Mouse (Mus musculus): ENCODE data around the gene Slc25a33.
A peak's percentile ranks its signal among the peaks of the same experiment; 100 is the strongest.
"Not testable (repeated sequence)": the region's sequence is repeated elsewhere in the genome, so short reads cannot be mapped to it uniquely, and the experiment has no call there.

The Slc25a33 gene

GRCm38 (mm10) chr4:149794010-149794338 is 19.9 kb upstream of the Slc25a33 start:
- DNase-seq, result no peak

GRCm38 (mm10) chr4:149793156-149794009 is 19.3 kb upstream of the Slc25a33 start:
- peak; percentile 68 for DNase-seq

- peak; percentile 69 for DNase-seq
Observed at GRCm38 (mm10) chr4:149792159-149792800, 18.2 kb upstream of the Slc25a33 start.

GRCm38 (mm10) chr4:149791470-149791869 is 17.4 kb upstream of the Slc25a33 start:
- peak; percentile 60 for DNase-seq

- DNase-seq, result no peak
Observed at GRCm38 (mm10) chr4:149790969-149791368, 16.9 kb upstream of the Slc25a33 start.

DNA sequence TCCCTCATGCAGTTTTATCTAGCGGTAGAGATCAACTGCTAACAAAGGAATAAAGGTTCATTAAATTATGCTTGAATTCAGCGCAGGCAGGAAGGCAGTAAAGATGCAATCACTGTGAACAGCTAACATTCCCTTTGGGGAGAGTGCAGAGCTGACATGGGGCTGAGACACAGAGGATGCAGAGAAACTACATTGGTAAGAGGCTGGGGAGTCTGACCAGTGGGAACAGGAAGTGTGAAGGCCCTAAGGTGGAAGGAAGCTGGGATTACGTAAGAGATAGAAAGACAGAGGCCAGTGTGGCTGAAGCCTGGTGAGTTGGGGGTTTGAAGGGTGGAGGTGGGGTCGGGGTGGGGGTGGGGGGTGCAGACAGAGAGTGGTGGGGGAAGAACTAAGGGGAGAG is 16.5 kb upstream of the Slc25a33 start:
- DNase-seq, result no peak

- no peak for DNase-seq
Observed at GRCm38 (mm10) chr4:149789421-149790194, 15.5 kb upstream of the Slc25a33 start.

GRCm38 (mm10) chr4:149784901-149785300 is 10.8 kb upstream of the Slc25a33 start:
- no peak for DNase-seq

DNA sequence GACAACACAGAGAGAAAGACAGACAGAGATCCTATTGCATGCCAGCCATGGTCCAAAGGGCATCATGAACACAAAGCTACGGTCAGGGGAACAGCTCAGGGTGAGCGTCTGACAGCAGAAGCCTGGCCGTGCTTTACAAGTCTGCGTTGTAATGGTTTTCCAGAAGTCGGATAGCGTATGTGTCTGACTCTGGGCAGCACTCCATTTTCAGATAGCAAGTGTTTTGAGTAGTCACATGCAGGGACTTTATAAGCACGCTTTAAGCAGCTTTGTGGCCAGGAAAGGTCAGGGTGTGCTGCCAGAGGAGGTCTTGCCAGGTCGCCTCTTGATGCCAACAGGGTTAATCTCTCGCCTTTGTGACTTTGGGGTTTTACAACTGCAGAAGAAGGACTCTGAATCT is 10.3 kb upstream of the Slc25a33 start:
- DNase-seq, result no peak

DNA sequence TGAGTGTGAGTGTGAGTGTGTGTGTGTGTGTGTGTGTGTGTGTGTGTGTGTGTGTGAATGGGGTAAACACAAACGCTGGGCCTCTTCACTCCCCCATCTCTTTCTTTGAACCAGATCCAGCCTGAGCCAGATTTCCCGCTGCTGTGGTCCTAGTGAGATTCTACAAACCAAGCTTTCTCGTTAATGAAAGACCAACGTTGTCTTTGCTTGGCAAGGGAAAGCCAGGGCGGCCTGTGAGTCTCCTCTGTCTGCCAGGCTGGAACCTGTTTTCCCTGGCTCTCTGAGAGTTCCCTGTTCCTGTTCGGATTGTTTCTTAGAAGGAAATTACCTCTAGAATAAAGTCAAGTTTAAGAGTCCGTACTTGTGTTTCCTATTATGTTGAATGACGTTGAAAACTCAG is 8.9 kb upstream of the Slc25a33 start:
- no peak for DNase-seq

DNA sequence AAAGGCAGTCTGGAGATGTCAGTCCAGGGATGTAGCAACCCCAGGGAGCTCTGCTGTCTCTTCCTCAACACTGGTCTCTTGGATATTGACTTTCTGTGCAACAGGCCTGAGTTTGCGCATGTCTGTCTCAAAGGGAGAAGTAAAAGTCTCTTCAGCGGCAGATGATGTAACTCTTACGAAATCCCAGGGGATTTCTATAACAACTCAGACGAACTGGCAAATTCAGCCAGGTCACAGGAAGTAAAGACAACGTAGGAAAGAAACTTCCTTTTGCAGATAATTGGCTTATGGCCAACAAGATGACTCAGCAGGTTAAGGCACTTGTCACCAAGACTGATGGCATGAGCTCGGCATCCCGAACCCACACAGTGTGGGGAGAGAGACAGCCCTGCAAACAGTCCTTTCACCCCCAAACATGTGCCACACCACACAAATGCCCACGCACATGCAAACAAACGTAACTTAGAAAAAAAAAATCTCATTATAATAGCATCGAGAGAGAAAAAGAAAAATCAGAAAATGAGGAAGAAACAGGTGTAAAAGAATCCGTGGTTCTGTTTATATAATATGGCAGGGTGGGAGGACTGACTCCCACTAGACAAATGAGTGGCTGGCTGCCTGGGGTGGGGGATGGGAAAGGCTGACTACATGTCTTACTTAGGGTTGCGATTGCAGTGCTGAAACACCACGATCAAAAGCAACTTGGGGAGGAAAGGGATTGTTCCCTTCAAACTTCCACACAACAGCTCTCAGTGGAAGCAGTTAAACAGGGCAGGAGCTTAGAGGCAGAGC is 6.7 kb upstream of the Slc25a33 start:
- no peak for DNase-seq

- no peak for DNase-seq
Observed at GRCm38 (mm10) chr4:149779966-149780365, 5.9 kb upstream of the Slc25a33 start.

GRCm38 (mm10) chr4:149777126-149777525 is 3.0 kb upstream of the Slc25a33 start:
- no peak for DNase-seq

DNA sequence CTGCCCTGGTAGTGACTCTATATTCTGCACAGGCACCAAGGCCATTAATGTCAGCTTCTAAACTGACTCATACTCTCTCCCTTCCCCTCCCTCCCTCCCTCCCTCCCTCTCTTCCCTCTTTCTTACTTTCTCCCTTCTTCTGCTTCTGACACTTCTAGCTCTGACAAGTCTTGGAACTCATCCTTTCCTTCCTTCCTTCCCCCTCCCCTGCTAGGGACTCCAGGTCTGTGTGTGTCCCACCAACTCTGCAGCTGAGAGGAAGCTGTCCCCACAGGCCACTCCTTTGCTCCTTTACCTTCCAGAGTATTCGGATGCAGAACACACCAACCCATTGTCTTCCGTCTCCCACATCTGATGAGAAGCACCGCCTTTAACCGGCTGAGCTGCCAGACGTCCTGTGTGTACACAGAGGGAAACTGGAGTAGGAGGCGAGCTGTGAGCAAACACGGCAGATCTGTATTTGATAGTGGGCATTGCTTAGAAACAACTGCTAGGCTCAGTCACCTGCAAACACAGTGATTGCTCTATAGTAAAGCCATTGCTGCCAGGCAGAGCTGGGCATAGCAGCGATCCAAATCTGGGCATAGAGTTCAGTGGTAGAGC is 1.8 kb upstream of the Slc25a33 start:
- DNase-seq, result no peak

DNA sequence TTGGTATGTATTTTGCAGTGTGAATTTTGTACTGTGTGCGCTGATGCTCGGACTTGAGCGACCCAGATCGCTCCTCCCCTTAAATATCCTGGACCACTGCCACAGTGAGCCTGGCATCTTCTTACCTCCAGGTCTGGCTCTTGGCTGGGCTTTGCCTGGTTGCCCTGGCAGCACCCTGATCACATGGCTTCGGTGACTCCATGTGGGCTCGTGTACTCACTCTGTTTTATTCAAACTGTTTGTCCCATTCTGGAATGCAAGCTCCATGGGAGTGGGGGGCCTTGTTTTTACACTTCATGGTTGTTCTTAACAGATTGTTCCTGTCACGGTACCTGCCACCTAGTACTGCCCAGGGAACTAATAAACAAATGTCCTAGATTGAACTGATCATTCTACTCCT is 1.3 kb upstream of the Slc25a33 start:
- DNase-seq, result no peak

GRCm38 (mm10) chr4:149773408-149774093 is 526 bp downstream of the Slc25a33 start:
- DNase-seq, result no peak

DNA sequence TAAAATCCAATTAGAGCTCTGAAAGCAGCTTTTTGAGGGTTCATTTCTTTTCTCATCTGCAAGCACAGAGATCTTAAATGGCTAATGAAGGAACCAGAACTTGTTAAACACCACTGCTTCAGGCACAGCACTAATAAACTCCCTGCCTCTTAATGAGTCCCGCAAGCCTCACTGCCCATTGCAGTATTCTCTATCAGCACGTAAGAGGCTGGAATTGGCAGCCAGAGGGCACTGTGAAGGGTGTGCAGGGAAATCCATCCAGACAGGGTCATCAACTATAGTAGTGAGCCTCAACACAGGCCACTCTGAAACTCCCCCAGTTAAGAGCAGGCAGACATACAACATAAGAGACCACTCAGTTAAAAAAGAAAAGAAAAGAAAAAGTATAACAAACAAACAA is 1.7 kb downstream of the Slc25a33 start:
- no peak for DNase-seq

DNA sequence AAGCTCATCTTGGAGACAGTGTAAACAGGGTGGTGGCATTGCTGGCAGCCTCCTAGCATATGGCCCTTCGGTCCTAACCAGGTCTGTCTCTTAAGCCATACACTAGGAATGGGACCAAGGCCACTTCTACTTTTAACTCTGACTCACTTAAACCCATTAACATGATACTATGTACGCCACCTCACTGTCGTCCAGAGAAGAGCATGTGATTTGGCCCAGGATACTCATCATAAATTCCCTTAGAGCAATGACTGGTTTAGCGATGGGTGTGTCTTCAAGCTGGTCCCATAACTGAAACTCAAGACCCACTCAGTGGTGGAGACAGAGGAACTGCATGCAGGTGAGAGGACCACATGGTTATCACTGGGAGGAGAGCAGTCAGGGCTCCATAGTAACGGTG is 8.9 kb downstream of the Slc25a33 start:
- no peak for DNase-seq

- no peak for DNase-seq
Observed at GRCm38 (mm10) chr4:149763335-149763734, 10.7 kb downstream of the Slc25a33 start.

DNA sequence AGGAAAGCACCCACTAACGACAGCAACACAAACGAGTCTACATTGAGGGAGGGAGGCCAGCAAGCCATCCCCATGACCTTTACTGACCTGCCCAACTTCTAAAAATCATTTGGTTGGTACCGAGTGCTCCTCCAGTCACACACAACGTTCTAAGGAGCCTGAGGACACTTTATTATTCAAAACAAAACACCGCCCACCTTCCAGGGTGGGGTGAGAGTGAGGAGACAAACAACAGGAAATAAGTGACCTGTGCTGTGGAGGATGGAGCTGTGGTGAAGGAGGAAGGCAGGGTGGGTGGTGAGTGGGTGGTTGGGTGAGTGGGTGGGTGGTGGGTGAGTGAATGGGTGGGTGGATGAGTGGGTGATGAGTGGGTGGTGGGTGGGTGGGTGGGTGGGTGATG is 14.6 kb downstream of the Slc25a33 start:
- DNase-seq, result no peak

DNA sequence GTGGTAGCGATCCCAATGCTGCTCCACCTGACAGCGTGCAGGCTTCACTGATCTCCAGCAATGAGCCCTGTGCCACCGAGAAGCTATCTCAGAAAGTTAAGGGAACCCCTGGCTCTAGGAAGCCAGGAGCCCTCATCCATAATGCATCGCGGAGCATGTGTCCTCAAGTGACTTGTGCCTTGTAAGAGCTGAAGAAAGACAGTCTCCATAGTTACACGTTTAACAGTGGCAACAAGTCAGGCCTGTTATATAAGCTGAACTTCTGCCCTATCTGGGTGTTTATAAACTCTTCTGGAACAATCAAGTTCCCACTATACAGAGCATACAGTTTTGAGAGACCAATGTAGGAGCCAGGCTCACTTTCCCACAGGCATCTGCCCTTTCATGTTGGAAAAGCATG is 15.7 kb downstream of the Slc25a33 start:
- DNase-seq, result no peak

DNA sequence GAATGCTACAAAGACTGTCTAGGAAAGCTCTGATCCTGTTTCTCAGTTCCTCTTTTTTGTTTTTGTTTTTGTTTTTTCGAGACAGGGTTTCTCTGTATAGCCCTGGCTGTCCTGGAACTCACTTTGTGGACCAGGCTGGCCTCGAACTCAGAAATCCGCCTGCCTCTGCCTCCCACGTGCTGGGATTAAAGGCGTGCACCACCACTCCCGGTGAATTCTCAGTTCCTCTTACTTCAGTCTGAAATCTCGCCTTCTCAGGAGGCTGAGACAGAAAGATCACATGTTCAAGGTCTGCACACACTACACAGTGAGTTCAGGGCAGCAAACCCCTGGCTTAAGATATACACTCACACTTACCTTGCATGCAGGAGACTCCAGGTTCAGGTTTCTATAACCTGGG is 17.5 kb downstream of the Slc25a33 start:
- DNase-seq, result not testable (repeated sequence)

Measured in lung, postnatal 14 days (tissue).